Mouse (Mus musculus): ENCODE data around the gene Serpinf2.

- TF ChIP-seq CTCF (IDR thresholded peaks at IDR 0.05; ENCODE audit: insufficient read depth, low read length) (no peak), POLR2A (IDR thresholded peaks at IDR 0.05; ENCODE audit: borderline replicate concordance, extremely low read depth, low read depth, low read length) (no peak)
Measured at GRCm38 (mm10) chr11:75452812-75453557, 13.6 kb upstream of the Serpinf2 start.
